Mouse (Mus musculus) hindbrain, embryonic 12.5 days (tissue): ENCODE results near the gene Mt4. TPM values are rescaled to one million over a fixed set of nuclear protein-coding genes. Genes with fewer than 3 reads are reported as not detected.
A peak's percentile ranks its signal among the peaks of the same experiment; 100 is the strongest.

Experiments
- ATAC-seq: fragments of 200-750 bp; cut with Nextera tagmentation; 2 replicates; pipeline ENCODE4 v1.8.0; 2017; ENCODE audit warnings: moderate TSS enrichment; ENCODE audit not compliant: low FRiP score
- H3K27ac ChIP-seq: fragments of 300-500 bp; sonication (generic); 2 replicates; pipeline ENCODE4 v1.5.1; 2016; ENCODE audit warnings: mild to moderate bottlenecking
- H3K27me3 ChIP-seq: fragments of 300-500 bp; sonication (generic); 2 replicates; pipeline ENCODE4 v1.6.1; 2016; ENCODE audit warnings: mild to moderate bottlenecking
- H3K36me3 ChIP-seq: fragments of 300-500 bp; sonication (generic); 2 replicates; pipeline ENCODE4 v1.6.1; 2016; ENCODE audit warnings: mild to moderate bottlenecking
- H3K4me1 ChIP-seq: fragments of 300-500 bp; sonication (generic); 2 replicates; pipeline ENCODE4 v1.6.1; 2016
- H3K4me2 ChIP-seq: fragments of 300-500 bp; sonication (generic); replicated peaks from 2 replicates; pipeline ENCODE4 v1.6.1; 2016; ENCODE audit warnings: mild to moderate bottlenecking
- H3K4me3 ChIP-seq: fragments of 300-500 bp; sonication (generic); 2 replicates; pipeline ENCODE4 v1.5.1; 2016; ENCODE audit warnings: mild to moderate bottlenecking
- H3K9ac ChIP-seq: fragments of 300-500 bp; sonication (generic); 2 replicates; pipeline ENCODE4 v1.6.1; 2016; ENCODE audit warnings: mild to moderate bottlenecking, moderate library complexity
- H3K9me3 ChIP-seq: fragments of 300-500 bp; sonication (generic); replicated peaks from 2 replicates; pipeline ENCODE4 v1.6.1; 2016; ENCODE audit warnings: mild to moderate bottlenecking
- WGBS: fragments of 180-500 bp; shearing (Covaris S2); methylation state at CpG from one replicate; pipeline ENCODE4 v1.1.7; 2016; 5-methylcytosine and 5-hydroxymethylcytosine counted together
- polyA plus RNA-seq: library from polyadenylated mRNA; unstranded; fragments of >200 nt; fragmentation: Nextera tagmentation; extraction: Ambion mirVana; gene quantifications from 2 replicates; pipeline ENCODE4 v1.2.1, GENCODE M21; 2016

Mt4 gene
- polyA plus RNA-seq, result not detected in 2 replicates

- H3K36me3 ChIP-seq, result no peaks in the 10 kb centered on the region
- no peak within 1 kb of the TSS for H3K27ac ChIP-seq
- WGBS, result 54% methylated on average over 6 of the region's 6 CpGs
Observed at GRCm38 (mm10) chr8:94136933-94137332, at the start of gene Mt4. Gene Mt4 (plus strand): TSS chr8:94137197.

GRCm38 (mm10) chr8:94087964-94088363 lies 49.0 kb upstream of the Mt4 start:
- Histone ChIP-seq H3K27ac (no peak overlapping the region), H3K4me3 (no peak overlapping the region), H3K4me1 (no peaks in the 10 kb centered on the region), H3K9ac (no peak overlapping the region), H3K27me3 (no peaks in the 10 kb centered on the region), H3K9me3 (no peaks in the 10 kb centered on the region), H3K4me2 (no peak overlapping the region), H3K36me3 (peaks cover 23% of the 10 kb centered on the region)
- ATAC-seq, result no peak
- WGBS, result 80% methylated on average over 9 of the region's 9 CpGs

More at GRCm38 (mm10) chr8:94136933-94137332, at the start of gene Mt4:
- Histone ChIP-seq H3K27me3 (peaks cover 4% of the 10 kb centered on the region; the same call in 1 of the 2 replicates), H3K4me1 (no peaks in the 10 kb centered on the region), H3K4me2 (no peak within 1 kb of the TSS), H3K4me3 (no peak within 1 kb of the TSS), H3K9me3 (no peaks in the 10 kb centered on the region), H3K9ac (no peak within 1 kb of the TSS)
- no peak for ATAC-seq

- Histone ChIP-seq H3K9me3 (no peaks in the 10 kb centered on the region), H3K36me3 (peaks cover 23% of the 10 kb centered on the region), H3K4me3 (no peak overlapping the region), H3K4me1 (no peaks in the 10 kb centered on the region), H3K27me3 (no peaks in the 10 kb centered on the region), H3K4me2 (no peak overlapping the region), H3K9ac (no peak overlapping the region), H3K27ac (no peak overlapping the region)
- ATAC-seq, result no peak
- 65% methylated on average over 6 of the region's 6 CpGs for WGBS
Observed at GRCm38 (mm10) chr8:94089715-94090114, 47.3 kb upstream of the Mt4 start.

GRCm38 (mm10) chr8:94092848-94093247 lies 44.1 kb upstream of the Mt4 start:
- ATAC-seq, result no peak
- Histone ChIP-seq H3K4me3 (no peak overlapping the region), H3K27ac (no peak overlapping the region)

GRCm38 (mm10) chr8:94094281-94094680 lies 42.7 kb upstream of the Mt4 start:
- WGBS, result 83% methylated on average over 6 of the region's 6 CpGs
- Histone ChIP-seq H3K4me3 (no peak overlapping the region), H3K27ac (no peak overlapping the region), H3K27me3 (no peaks in the 10 kb centered on the region), H3K4me1 (peaks cover 14% of the 10 kb centered on the region), H3K9ac (no peak overlapping the region), H3K36me3 (0 out of 2 replicates have a peak, but pooled peaks cover 1% of the 10 kb centered on the region), H3K9me3 (no peaks in the 10 kb centered on the region), H3K4me2 (no peak overlapping the region)
- no peak for ATAC-seq

More at GRCm38 (mm10) chr8:94092848-94093247, 44.1 kb upstream of the Mt4 start:
- H3K36me3 ChIP-seq, result 0 out of 2 replicates have a peak, but pooled peaks cover 6% of the 10 kb centered on the region
- whole genome bisulfite sequencing, result 86% methylated on average over 9 of the region's 9 CpGs
- no peak overlapping the region for H3K4me2 ChIP-seq
- H3K4me1 ChIP-seq, result peaks cover 11% of the 10 kb centered on the region; the same call in 1 of the 2 replicates
- no peak overlapping the region for H3K9ac ChIP-seq
- H3K9me3 ChIP-seq, result no peaks in the 10 kb centered on the region
- no peaks in the 10 kb centered on the region for H3K27me3 ChIP-seq

GRCm38 (mm10) chr8:94098081-94098974 lies 38.7 kb upstream of the Mt4 start, which contains the start of gene Bbs2:
Gene Bbs2 (minus strand): TSS chr8:94098928.
- peak within 1 kb of the TSS; percentile 66 for H3K4me2 ChIP-seq
- peak within 1 kb of the TSS; percentile 78 for H3K9ac ChIP-seq
- ATAC-seq, result peak; percentile 99
- no peaks in the 10 kb centered on the region for H3K36me3 ChIP-seq
- peak within 1 kb of the TSS; percentile 98 for H3K27ac ChIP-seq
- H3K9me3 ChIP-seq, result no peaks in the 10 kb centered on the region
- WGBS, result 2% methylated on average over 61 of the region's 61 CpGs
- peak within 1 kb of the TSS; percentile 64 for H3K4me3 ChIP-seq
- H3K27me3 ChIP-seq, result no peaks in the 10 kb centered on the region
- peaks cover 14% of the 10 kb centered on the region for H3K4me1 ChIP-seq

- Histone ChIP-seq H3K27ac (peak overlapping the region; percentile 98), H3K9ac (peak overlapping the region; percentile 78)
Observed at GRCm38 (mm10) chr8:94098996-94099395, 38.0 kb upstream of the Mt4 start.

GRCm38 (mm10) chr8:94104146-94104545 lies 32.9 kb upstream of the Mt4 start:
- Histone ChIP-seq H3K36me3 (no peaks in the 10 kb centered on the region), H3K27ac (no peak overlapping the region), H3K9me3 (no peaks in the 10 kb centered on the region), H3K4me3 (no peak overlapping the region), H3K9ac (no peak overlapping the region), H3K4me1 (peaks cover under 1% of the 10 kb centered on the region; the same call in 1 of the 2 replicates), H3K4me2 (no peak overlapping the region), H3K27me3 (no peaks in the 10 kb centered on the region)
- no peak for ATAC-seq
- WGBS, result 61% methylated on average over 5 of the region's 5 CpGs

More at GRCm38 (mm10) chr8:94098996-94099395, 38.0 kb upstream of the Mt4 start:
- 55% methylated on average over 4 of the region's 4 CpGs for WGBS
- no peak for ATAC-seq
- no peaks in the 10 kb centered on the region for H3K9me3 ChIP-seq
- H3K4me1 ChIP-seq, result peaks cover 14% of the 10 kb centered on the region
- peak overlapping the region; percentile 64 for H3K4me3 ChIP-seq
- peak overlapping the region; percentile 66 for H3K4me2 ChIP-seq
- H3K36me3 ChIP-seq, result no peaks in the 10 kb centered on the region
- H3K27me3 ChIP-seq, result no peaks in the 10 kb centered on the region

- no peak for ATAC-seq
- H3K27me3 ChIP-seq, result no peaks in the 10 kb centered on the region
- H3K27ac ChIP-seq, result no peak overlapping the region
- WGBS, result 85% methylated on average over 3 of the region's 3 CpGs
- H3K4me3 ChIP-seq, result no peak overlapping the region
- no peak overlapping the region for H3K4me2 ChIP-seq
- H3K9me3 ChIP-seq, result no peaks in the 10 kb centered on the region
- no peak overlapping the region for H3K9ac ChIP-seq
- no peaks in the 10 kb centered on the region for H3K4me1 ChIP-seq
- H3K36me3 ChIP-seq, result no peaks in the 10 kb centered on the region
Observed at GRCm38 (mm10) chr8:94107871-94108270, 29.1 kb upstream of the Mt4 start.

- Histone ChIP-seq H3K36me3 (no peaks in the 10 kb centered on the region), H3K27ac (no peak overlapping the region), H3K4me1 (no peaks in the 10 kb centered on the region), H3K4me3 (no peak overlapping the region), H3K9me3 (no peaks in the 10 kb centered on the region), H3K4me2 (no peak overlapping the region), H3K27me3 (no peaks in the 10 kb centered on the region), H3K9ac (no peak overlapping the region)
- ATAC-seq, result no peak
- WGBS, result 56% methylated on average over 6 of the region's 6 CpGs
Observed at GRCm38 (mm10) chr8:94109396-94109795, 27.6 kb upstream of the Mt4 start.

- H3K36me3 ChIP-seq, result no peaks in the 10 kb centered on the region
- no peaks in the 10 kb centered on the region for H3K9me3 ChIP-seq
- no peak overlapping the region for H3K9ac ChIP-seq
- no peak overlapping the region for H3K4me2 ChIP-seq
- 70% methylated on average over 5 of the region's 5 CpGs for WGBS
- no peaks in the 10 kb centered on the region for H3K27me3 ChIP-seq
- ATAC-seq, result no peak
- H3K27ac ChIP-seq, result no peak overlapping the region
- H3K4me1 ChIP-seq, result no peaks in the 10 kb centered on the region
- no peak overlapping the region for H3K4me3 ChIP-seq
Observed at GRCm38 (mm10) chr8:94109835-94110234, 27.2 kb upstream of the Mt4 start.

- no peaks in the 10 kb centered on the region for H3K36me3 ChIP-seq
Observed at GRCm38 (mm10) chr8:94110526-94111177, 26.3 kb upstream of the Mt4 start.

More at GRCm38 (mm10) chr8:94110526-94111177, 26.3 kb upstream of the Mt4 start:
- H3K27ac ChIP-seq, result no peak overlapping the region
- H3K27me3 ChIP-seq, result no peaks in the 10 kb centered on the region
- H3K9ac ChIP-seq, result no peak overlapping the region
- ATAC-seq, result no peak
- H3K9me3 ChIP-seq, result no peaks in the 10 kb centered on the region
- 58% methylated on average over 6 of the region's 6 CpGs for WGBS
- no peak overlapping the region for H3K4me3 ChIP-seq
- H3K4me2 ChIP-seq, result no peak overlapping the region
- H3K4me1 ChIP-seq, result no peaks in the 10 kb centered on the region
